Mouse (Mus musculus) heart, embryonic 11.5 days (tissue): ENCODE data around the gene Btaf1. TPM values are rescaled to one million over a fixed set of nuclear protein-coding genes. Genes with fewer than 3 reads are reported as not detected.

Source experiments
- ATAC-seq: fragments of 200-750 bp; cut with Nextera tagmentation; replicated peaks from 2 replicates; pipeline ENCODE4 v1.8.0; 2017; ENCODE audit warnings: moderate library complexity; ENCODE audit not compliant: insufficient number of reproducible peaks, low FRiP score, low TSS enrichment
- H3K27ac ChIP-seq: fragments of 300-500 bp; sonication (generic); 2 replicates; pipeline ENCODE4 v1.5.1; 2014; ENCODE audit warnings: mild to moderate bottlenecking, low read depth, low read length
- H3K27me3 ChIP-seq: fragments of 300-500 bp; sonication (generic); 2 replicates; pipeline ENCODE4 v1.6.1; 2014; ENCODE audit warnings: mild to moderate bottlenecking, low read length, mixed read lengths; ENCODE audit not compliant: control insufficient read depth, insufficient read depth
- H3K36me3 ChIP-seq: fragments of 300-500 bp; sonication (generic); 2 replicates; pipeline ENCODE4 v1.6.1; 2014; ENCODE audit warnings: mild to moderate bottlenecking, low read length, moderate library complexity, mixed read lengths; ENCODE audit not compliant: control insufficient read depth, insufficient read depth
- H3K4me1 ChIP-seq: fragments of 300-500 bp; sonication (generic); 2 replicates; pipeline ENCODE4 v1.6.1; 2014; ENCODE audit warnings: low read length; ENCODE audit not compliant: control insufficient read depth, insufficient read depth
- H3K4me2 ChIP-seq: fragments of 300-500 bp; sonication (generic); 2 replicates; pipeline ENCODE4 v1.6.1; 2014; ENCODE audit warnings: mild to moderate bottlenecking, moderate library complexity
- H3K4me3 ChIP-seq: fragments of 300-500 bp; sonication (generic); 2 replicates; pipeline ENCODE4 v1.5.1; 2014; ENCODE audit warnings: low read depth, low read length
- H3K9ac ChIP-seq: fragments of 300-500 bp; sonication (generic); 2 replicates; pipeline ENCODE4 v1.6.1; 2014; ENCODE audit warnings: mild to moderate bottlenecking, low read depth, low read length, moderate library complexity
- H3K9me3 ChIP-seq: fragments of 300-500 bp; sonication (generic); replicated peaks from 2 replicates; pipeline ENCODE4 v1.6.1; 2016; ENCODE audit warnings: low read length; ENCODE audit not compliant: control insufficient read depth
- WGBS: fragments of 180-500 bp; shearing (Covaris S2); extraction: QIAGEN DNeasy Blood & Tissue Kit; methylation state at CpG from one replicate; pipeline ENCODE4 v1.1.7; 2014; ENCODE audit not compliant: insufficient replicate concordance; 5-methylcytosine and 5-hydroxymethylcytosine counted together
- polyA plus RNA-seq: library from polyadenylated mRNA; unstranded; fragments of >200 nt; fragmentation: Nextera tagmentation; extraction: Ambion mirVana; gene quantifications from 2 replicates; pipeline ENCODE4 v1.2.1, GENCODE M21; 2014

Gene Btaf1
- polyA plus RNA-seq, 1 experiment from 2014 or later = 12.8 TPM

DNA sequence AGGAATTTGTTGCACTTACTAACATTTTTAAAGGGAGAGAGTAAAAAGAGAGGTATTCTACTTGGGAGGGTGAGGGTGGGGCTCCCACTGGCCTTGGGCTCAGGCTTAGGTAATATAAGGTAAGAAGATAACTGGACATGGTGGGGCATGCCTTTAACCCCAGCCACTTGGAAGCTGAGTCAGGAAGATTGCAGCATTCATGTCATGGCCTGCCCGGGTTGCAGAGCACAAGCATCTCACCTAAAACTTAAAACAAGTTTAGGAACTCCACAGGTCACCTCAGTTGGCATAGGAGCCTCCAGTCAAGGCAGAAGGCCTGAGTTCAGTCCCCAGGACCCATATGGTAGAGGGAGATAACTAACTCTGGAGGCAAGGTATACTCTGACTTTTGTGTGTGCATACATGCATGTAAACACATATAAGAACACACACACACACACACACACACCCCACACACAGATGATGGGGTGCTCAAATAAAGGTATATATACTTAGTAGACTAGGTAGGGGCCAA lies 8.9 kb upstream of the Btaf1 start:
- no peak for ATAC-seq
- WGBS = 87% methylated on average over 1 of the region's 1 CpGs
- Histone ChIP-seq H3K27me3 (no peaks in the 10 kb centered on the region), H3K4me3 (no peak overlapping the region), H3K4me2 (no peak overlapping the region), H3K4me1 (no peaks in the 10 kb centered on the region), H3K9ac (no peak overlapping the region), H3K9me3 (no peaks in the 10 kb centered on the region), H3K36me3 (no peaks in the 10 kb centered on the region), H3K27ac (no peak overlapping the region)

DNA sequence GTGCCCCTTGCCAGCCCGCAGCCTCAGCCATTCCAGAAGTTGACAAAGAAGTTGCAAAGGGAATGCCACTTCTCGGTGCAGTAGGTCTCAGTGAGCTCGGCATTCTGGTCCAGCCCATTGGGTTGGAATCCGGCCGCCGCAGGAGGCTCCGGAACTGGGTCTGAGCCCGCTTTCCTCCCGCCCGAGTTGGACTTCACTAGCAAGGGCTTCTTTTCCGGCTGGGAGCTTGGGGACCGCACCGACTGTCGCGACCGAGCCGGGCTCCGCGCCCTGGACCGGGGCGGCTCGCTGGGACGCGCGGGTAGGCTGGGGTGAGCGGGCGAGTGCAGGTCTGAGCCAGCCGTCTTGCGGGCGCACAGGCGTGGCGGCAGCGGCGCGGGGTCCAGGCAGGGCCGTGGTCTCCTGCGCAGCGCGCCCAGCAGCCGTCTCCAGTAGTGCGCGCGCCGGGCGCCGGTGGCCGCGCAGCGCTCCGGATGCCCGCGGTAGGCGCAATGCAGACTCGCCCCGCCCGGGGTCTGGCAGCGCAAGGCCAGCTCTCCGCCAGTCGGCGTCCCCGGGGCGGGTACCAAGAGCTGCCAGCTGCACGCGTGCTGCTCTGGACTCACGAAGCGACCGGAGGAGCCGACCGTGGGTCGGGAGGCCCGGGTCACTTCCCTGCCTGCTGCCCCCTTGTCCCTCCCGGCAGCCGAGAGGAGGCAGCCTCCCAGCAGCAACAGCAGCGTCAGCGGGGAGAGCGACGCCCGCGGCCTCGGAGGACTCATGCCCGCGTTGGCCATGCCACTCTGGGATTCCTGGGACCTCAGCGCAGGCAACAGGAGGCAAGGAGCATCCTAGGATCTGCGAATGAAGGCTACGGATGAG lies 7.2 kb upstream of the Btaf1 start:
- peak overlapping the region; percentile 92 for H3K27ac ChIP-seq
- no peaks in the 10 kb centered on the region for H3K4me1 ChIP-seq
- H3K36me3 ChIP-seq = no peaks in the 10 kb centered on the region
- peak; percentile 85 for ATAC-seq
- H3K4me3 ChIP-seq = peak overlapping the region; percentile 87
- peak overlapping the region; percentile 79 for H3K4me2 ChIP-seq
- H3K27me3 ChIP-seq = no peaks in the 10 kb centered on the region
- peak overlapping the region; percentile 89 for H3K9ac ChIP-seq
- H3K9me3 ChIP-seq = no peaks in the 10 kb centered on the region
- WGBS = under 1% methylated on average over 64 of the region's 85 CpGs

DNA sequence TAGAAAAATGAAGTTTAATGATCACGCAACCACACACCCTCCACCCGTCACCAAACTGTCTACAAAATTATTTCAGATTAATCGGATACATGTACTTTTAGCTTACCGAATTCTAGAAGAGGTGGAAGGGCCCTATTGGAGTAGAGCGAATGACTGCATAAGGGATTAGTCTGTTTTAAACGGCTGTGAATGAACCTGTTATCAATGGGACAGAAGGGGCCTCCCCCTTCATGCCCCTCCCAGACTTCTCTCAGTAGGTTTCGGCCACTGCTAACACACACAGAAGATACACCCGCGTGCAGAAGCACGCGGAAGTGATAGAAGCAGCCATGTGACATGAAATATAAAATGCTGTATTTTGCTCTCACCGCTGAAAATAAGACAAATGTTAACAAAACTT lies 6.4 kb upstream of the Btaf1 start, which contains the start of gene Fgfbp3:
TSS of gene Fgfbp3 (minus strand) at position 150 of the 400 bp plus-strand sequence.
- Histone ChIP-seq H3K36me3 (no peaks in the 10 kb centered on the region), H3K27ac (peak within 1 kb of the TSS; percentile 92), H3K27me3 (no peaks in the 10 kb centered on the region), H3K9ac (peak within 1 kb of the TSS; percentile 89), H3K9me3 (no peaks in the 10 kb centered on the region), H3K4me2 (peak within 1 kb of the TSS; percentile 79), H3K4me1 (no peaks in the 10 kb centered on the region), H3K4me3 (peak within 1 kb of the TSS; percentile 87)
- WGBS = 9% methylated on average over 12 of the region's 12 CpGs
- ATAC-seq = no peak

DNA sequence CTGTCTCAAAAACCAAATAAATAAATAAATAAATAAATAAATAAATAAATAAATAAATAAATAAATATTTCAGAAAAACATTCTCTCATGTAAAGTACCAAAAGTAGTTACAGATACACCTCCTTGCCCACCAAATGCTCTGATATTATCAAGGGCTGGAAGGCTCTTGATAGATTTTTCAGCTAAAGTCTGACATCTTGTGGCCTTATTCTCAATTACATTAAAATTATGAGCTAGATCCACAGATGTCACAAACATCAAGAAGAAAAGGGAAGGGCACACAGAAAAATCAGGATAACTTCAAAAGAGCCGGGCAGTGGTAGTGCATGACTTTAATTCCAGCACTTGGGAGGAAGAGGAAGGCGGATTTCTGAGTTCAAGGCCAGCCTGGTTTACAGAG lies 3.9 kb upstream of the Btaf1 start:
- H3K9me3 ChIP-seq = no peaks in the 10 kb centered on the region
- H3K4me2 ChIP-seq = no peak overlapping the region
- no peaks in the 10 kb centered on the region for H3K36me3 ChIP-seq
- no peak overlapping the region for H3K9ac ChIP-seq
- peaks cover 3% of the 10 kb centered on the region; the same call in 1 of the 2 replicates for H3K4me1 ChIP-seq
- 28% methylated on average over 2 of the region's 2 CpGs for WGBS
- no peak for ATAC-seq
- H3K27me3 ChIP-seq = no peaks in the 10 kb centered on the region
- H3K27ac ChIP-seq = no peak overlapping the region
- H3K4me3 ChIP-seq = no peak overlapping the region

DNA sequence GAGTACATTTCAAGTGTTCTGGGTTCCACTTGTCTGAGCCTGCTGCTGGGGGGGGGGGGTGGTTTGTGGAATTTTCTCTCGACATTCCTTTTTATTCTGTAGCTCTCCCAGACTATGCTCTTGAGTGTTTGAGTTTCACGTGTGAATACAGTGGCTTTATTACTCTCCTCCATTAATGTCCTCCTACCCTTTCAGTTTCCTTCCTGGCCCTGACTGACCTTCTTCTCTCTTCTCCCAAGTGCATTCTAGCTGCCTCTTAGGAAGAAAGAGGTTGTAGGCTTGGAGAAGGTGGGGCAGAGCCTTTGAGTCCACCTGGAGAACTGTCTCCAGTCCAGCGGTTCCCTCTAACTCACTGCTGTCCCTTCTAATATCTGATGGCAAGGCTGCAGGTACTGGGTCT lies 2.9 kb upstream of the Btaf1 start:
- Histone ChIP-seq H3K27ac (no peak overlapping the region), H3K27me3 (no peaks in the 10 kb centered on the region), H3K9ac (no peak overlapping the region), H3K4me1 (peaks cover 6% of the 10 kb centered on the region), H3K4me3 (no peak overlapping the region), H3K36me3 (no peaks in the 10 kb centered on the region), H3K9me3 (no peaks in the 10 kb centered on the region), H3K4me2 (no peak overlapping the region)
- ATAC-seq = no peak
- 51% methylated on average over 3 of the region's 3 CpGs for WGBS

DNA sequence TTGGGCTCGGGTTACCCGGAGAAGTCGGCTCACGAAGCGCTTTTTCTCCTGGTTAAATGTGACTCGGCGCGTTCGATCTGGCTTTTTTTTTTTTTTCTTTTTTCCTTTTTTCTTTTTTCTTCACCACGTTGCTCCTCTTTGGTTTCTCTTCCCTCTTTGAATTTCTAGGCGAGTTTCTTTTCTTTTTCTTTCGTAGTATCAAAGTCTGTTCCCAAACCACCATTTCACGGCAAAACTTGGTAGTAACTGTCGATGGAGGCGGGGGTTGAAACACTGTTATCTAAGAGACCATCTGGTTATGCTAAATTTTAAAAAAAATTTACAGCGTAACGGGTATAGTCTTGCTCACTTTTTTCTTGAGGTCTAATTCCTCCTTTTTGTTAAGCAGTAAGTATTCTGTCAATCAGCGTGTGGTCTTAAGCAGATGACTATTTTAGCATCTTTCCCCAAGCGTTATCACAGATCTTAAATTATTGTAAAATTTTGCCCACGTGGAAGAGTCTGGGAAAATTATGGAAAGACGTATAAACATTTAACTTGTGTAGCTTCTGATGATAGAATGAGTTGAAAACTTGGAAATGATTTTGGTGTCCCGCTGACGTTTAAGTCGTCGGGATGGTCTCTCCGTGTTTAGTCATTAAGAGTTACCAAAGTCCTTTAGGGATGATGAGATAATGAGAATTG lies 816 bp downstream of the Btaf1 start:
- no peak for ATAC-seq

DNA sequence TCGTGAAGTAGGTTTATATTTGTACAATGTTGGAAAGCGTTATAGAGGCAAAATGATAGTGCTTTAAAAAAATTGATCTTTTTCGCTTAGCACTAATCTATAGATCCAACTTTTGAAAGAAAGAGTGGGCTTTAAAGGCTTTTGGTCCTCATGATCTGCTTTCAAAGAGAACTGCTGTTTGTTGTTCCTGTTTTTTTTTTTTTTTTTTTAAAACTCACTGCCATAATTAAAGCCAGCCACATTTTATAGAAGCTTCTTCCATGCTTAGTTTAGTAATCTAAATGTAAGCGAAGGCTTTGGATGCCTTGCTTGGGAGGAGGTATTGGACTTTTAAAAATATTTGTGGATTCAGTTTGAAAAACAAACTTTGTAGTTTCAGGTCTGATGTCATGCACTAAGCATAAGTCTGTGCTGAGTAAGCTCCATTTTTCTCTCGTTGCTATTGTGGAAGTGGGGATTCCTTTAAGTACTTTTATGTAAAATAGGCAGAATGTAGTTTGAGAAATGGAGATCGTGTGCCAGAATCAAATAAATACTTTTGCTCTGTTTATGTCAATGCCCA lies 2.0 kb downstream of the Btaf1 start:
- Histone ChIP-seq H3K4me1 (peaks cover 9% of the 10 kb centered on the region), H3K9ac (no peak overlapping the region), H3K27ac (0 out of 2 replicates have a peak overlapping the region, but pooled peaks have one; percentile 15), H3K4me3 (0 out of 2 replicates have a peak overlapping the region, but pooled peaks have one; percentile 78), H3K9me3 (no peaks in the 10 kb centered on the region), H3K27me3 (no peaks in the 10 kb centered on the region), H3K4me2 (peak overlapping the region; percentile 84), H3K36me3 (no peaks in the 10 kb centered on the region)
- no peak for ATAC-seq
- WGBS = 84% methylated on average over 6 of the region's 6 CpGs

More for the DNA sequence above, 816 bp downstream of the Btaf1 start:
- H3K9ac ChIP-seq = peak overlapping the region; percentile 94
- no peaks in the 10 kb centered on the region for H3K36me3 ChIP-seq
- peak overlapping the region; percentile 94 for H3K27ac ChIP-seq
- H3K4me1 ChIP-seq = peaks cover 9% of the 10 kb centered on the region
- no peaks in the 10 kb centered on the region for H3K9me3 ChIP-seq
- H3K4me2 ChIP-seq = peak overlapping the region; percentile 84
- peak overlapping the region; percentile 78 for H3K4me3 ChIP-seq
- 1% methylated on average over 26 of the region's 26 CpGs for WGBS
- H3K27me3 ChIP-seq = no peaks in the 10 kb centered on the region

DNA sequence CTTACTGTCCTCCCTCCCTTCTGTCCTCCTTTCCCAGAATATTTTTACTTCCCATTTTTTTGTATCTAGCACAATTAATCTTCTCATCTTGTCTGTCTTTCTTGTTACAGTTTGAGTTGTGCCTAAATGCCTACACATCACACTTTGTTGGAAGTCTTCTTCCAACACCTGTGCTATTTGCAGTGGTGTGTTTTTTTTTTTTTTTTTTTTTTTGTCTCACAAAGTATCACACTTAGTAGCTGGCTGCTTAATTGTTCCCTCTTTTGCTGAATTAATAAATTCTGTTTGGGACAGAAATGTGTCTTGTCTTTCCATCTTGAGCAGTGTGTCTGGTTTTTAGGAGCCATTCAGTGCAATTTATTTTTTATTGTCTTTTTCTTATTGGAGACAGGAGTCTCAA lies 3.9 kb downstream of the Btaf1 start:
- no peaks in the 10 kb centered on the region for H3K9me3 ChIP-seq
- peaks cover 9% of the 10 kb centered on the region for H3K4me1 ChIP-seq
- H3K27ac ChIP-seq = no peak overlapping the region
- H3K27me3 ChIP-seq = no peaks in the 10 kb centered on the region
- H3K4me2 ChIP-seq = no peak overlapping the region
- H3K4me3 ChIP-seq = no peak overlapping the region
- no peak for ATAC-seq
- no peak overlapping the region for H3K9ac ChIP-seq
- no peaks in the 10 kb centered on the region for H3K36me3 ChIP-seq
